Mouse (Mus musculus) layer of hippocampus, postnatal 25 days (tissue): ENCODE data around the gene Rrp8. TPM values are rescaled to one million over a fixed set of nuclear protein-coding genes. Genes with fewer than 3 reads are reported as not detected.

Experiments
- DNase-seq, 2 experiments: peaks; one replicate each; pipeline ENCODE4 v3.0.0; 2022; ENCODE audit warnings: mixed read lengths in 2 of 2, low spot score in 1 of 2; ENCODE audit errors: extremely low spot score in 1 of 2
- total RNA-seq, 2 experiments: library from RNA; stranded (reverse); gene quantifications; 2 replicates each; pipeline ENCODE4 v1.2.3; 2021

Gene Rrp8
- 10 to 100 TPM in 1 of 2 experiments, 1 to 10 TPM in 1; 9.2 to 10.7 TPM for total RNA-seq

DNA sequence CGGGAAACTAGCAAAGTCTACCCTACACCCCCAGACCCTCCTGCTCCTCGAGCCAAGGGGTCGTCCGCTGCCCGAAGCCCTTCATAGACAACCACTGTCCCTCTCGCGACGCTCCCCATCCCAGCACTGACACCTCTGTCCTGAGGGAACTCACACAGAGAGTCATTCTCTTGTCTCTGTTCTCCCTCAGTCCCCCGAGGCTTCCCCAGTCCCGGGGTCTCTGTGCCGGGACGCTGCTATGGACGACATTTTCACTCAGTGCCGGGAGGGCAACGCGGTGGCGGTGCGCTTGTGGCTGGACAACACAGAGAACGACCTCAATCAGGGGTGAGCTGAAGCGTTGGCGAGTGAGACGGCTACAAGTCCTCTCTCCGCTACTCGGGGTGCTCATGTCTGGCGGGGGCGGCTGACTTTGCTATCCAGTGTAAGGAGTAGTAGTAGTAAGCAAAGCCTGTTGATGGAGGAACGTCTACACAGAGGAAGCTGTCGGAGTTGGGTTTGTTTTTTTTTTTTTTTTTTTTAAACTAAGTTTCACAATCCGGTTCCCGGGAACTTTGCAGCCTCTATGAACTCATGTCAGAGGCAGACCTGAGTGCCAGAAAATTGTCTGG is at the start of gene Rrp8:
Rrp8 (minus strand) TSS at position 475 of the 611 bp plus-strand sequence.
- DNase-seq: peak in 1 of 2 experiments; percentile 38

DNA sequence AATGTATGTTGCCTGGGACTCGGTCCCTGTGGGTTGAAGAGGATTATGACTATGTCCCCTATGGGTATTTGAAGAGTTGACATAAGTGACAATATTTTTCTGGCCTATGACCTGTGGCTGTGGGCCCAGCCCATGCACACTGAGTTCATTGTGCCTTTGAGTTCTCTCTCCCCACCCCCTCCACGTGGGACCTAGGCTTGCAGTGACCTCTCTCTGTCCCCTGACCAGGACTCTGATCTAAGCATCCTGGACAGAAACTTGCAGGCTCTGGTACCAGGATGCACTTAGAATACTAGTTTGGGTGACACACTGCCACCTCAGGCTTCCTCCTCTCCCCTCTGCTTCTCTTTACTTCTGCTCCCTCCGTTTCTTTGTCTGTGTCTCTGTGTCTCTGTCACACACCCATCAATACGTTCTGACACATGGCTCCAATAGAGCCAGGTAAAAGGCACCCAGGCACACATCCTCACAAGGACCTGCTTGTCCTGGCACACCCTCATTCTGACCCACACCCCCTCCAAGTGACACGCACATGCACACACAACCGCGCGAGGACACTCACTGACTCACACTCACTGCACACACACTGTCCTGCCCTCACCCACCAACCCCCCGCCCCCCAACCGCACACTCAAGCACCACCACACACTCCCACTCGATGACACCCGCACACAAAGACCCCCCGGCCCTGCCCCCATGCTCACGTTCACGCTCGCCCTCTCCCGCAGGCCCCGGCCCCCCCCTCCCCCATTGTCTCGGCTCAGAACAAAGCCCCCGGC is 49.5 kb upstream of the Rrp8 start:
- DNase-seq: no peak

DNA sequence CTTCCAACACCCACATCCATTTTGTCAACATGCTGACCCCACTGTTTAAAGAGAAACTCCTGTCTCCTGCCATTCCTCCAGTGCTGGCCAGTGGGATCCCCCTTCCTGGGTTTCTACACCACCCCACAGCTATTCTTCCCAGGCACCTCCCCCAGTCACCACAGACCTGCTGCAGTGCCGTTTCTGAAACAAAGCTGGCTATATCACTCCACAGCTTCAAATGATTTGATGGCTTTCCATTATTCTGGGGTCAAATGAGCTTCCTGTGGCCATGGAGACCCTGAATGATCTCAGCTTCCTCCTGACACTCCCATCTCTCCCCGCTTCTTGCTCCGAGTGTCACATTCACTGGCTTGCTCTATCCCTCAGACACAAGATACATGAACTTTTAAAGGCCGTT is 47.4 kb upstream of the Rrp8 start:
- DNase-seq: no peak

DNA sequence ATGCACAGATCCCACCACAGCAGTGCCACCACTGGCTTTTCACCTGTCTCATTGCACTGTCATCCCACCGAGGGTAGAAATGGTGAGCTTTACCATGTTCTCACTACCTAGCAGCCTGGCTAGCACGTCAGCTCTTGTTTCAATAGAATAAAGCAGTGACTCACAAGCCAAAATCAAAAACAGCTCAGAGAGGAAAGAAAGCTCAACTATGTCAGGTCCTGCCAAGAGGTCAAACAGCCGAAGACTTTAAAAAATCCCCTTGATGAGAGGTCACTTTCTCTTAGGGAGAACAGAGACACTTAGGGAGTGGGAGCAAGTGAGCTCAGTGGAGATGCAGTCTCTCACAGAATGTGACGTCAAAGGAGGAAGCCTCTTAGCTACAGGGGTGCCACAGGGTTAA is 46.7 kb upstream of the Rrp8 start:
- no peak for DNase-seq

GRCm38 (mm10) chr7:105778553-105779265 is 41.5 kb upstream of the Rrp8 start:
- DNase-seq: no peak

DNA sequence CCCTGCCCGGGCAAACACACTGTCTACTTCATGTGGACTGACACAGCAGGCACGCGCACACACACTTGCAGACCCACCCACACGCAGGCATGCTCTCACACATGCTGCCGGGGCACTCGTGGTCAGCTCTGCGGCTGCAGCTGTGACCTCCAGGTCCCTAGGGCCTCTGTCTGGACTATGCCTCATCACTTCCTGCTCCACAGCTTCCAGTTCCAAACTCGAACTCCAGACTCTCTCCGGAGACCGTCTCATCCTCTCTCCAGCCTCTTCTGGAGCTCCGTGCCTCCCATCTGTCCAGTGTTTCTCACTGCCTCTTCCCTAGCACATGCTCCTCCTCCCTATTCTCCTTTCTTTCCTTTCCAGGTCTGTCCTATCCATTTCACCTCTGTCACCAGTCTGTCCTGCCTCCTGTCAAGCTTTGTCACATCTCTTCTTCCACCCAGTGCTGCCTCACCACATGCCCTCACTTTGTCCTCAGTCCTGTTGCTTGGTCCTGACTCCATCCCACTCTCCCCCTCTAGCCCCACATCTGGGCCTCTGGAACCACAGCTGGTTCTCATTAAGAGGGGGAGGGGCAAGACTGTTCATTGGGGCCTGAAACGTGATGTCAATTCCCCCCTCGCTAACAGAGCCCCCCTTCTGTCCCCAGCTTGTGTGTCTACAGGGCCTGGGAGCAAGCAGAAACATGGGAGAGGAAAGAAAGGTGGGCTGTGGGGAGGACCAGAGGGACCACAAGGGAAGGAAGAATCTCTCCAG is 40.8 kb upstream of the Rrp8 start:
- no peak for DNase-seq

DNA sequence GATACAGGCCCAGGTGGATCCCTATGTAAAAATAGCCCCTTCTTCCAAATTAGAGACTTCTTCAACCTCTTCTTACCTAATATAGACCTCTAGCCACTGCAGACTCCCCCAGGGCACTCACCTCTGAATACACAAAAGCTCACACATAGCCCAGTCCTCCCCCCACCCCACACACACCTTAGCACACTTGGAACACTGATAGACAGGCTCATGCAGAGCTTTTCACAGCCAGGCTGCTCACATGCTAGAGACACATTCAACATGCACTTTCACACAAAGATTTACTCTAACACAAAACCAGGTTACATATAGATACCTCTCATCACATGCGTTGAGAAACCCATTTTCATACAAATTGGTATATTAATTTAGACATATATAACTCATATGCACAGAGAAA is 40.1 kb upstream of the Rrp8 start:
- no peak for DNase-seq

DNA sequence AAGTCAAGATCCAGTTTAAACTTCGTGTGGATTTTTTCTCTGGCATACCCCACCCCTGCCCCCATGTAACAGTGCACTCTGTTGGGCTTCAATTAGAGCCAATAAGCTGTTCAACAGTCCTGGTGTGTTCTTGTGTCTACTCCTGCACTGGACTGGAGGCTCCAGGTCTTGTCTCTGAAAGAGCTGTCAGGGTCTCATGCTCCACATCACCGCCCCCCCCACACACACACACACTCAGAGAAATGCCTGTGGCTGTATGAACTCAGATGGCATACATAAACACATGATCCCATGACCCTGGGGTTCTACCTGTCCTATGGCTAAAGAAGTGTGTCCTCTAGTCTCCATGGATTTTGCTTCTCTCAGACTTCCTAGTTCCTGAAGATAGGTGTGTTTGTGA is 38.8 kb upstream of the Rrp8 start:
- DNase-seq: no peak

DNA sequence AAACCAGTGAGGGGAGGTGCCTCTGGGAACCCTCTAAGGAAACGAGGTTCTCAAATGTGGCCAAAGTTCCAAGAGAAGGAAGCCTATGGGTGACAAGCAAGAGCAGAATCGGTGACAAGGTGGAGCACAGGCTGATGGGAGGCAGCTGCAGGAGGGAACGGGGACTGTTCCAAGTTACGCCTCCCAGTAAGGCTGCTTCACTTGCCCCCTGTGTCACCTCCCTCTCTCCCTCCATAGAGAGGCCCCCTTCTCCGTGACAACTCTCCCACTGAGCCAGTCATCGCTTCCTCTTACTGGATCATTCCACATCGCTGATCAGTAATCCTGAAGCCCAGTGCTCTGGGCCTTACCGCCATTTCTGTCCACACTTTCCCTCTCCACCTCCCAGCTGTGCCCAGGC is 37.5 kb upstream of the Rrp8 start:
- no peak for DNase-seq

DNA sequence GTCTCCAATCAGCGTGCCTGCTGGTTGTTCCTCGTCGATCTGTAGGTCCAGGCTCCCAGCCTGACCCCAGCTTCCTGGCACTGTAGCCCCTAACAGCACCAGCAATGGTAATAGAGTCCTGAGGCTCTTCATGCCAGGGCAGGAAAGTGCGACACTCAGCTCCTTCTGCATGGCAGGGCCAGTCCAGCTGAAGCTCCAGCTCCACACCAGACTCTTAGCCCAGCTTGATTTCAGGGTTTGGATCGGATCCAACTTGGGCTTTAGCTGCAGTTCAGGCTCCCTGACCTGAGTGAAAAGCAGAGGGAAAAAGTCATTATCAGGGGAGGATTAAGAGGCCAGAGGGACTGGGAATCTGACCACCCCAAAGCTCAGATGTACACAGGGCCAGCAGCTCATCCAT is 35.9 kb upstream of the Rrp8 start:
- DNase-seq: no peak

- no peak for DNase-seq
Measured at GRCm38 (mm10) chr7:105772331-105772730, 35.1 kb upstream of the Rrp8 start.

DNA sequence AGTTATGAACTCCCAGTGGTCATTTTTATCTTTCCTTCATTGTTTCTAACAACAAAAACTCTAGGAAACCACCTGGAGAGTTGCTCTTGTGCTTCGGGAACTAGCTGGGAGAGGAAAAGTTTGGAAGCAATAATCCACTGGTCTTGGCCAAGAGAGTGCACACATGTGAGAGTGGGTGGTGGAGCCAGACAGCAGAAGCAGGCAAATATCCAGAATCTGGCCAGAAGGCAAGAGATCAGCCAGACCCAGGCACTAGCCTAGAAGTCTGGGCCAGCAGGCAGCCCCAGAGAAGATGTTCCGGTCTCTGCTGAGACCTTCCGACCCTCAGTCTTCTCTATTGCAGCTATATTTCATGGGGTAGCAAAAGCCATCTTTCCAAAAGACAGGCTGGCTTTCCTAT is 32.8 kb upstream of the Rrp8 start:
- DNase-seq: no peak

GRCm38 (mm10) chr7:105767729-105768165 is 30.6 kb upstream of the Rrp8 start:
- no peak for DNase-seq

- no peak for DNase-seq
Measured at GRCm38 (mm10) chr7:105764331-105764730, 27.1 kb upstream of the Rrp8 start.

GRCm38 (mm10) chr7:105762517-105763270 is 25.5 kb upstream of the Rrp8 start:
- DNase-seq: no peak

- no peak for DNase-seq
Measured at GRCm38 (mm10) chr7:105761813-105762484, 24.8 kb upstream of the Rrp8 start.

- no peak for DNase-seq
Measured at GRCm38 (mm10) chr7:105753281-105753680, 16.1 kb upstream of the Rrp8 start.

DNA sequence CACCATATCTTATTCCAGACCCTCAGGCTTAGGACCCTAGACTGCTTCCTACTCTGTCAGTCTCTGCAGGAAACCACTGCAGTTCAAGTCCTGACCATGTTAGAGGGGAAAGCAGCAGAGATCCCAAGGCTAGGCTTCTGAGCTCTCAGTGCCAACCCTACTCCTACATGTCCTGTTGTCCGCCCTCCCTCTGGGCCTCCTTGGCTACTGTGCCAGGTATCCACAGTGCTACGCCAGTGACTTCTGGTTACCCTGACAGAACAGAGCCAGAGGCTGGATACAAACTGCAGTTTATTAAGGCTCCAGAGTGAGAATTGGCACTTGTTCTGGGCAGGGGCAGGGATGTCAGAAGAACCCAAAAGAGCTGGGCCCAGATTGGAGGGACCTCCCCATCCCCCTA is 15.5 kb upstream of the Rrp8 start:
- DNase-seq: no peak
